Mouse (Mus musculus): Measurements from ENCODE around the gene St6galnac3.

DNA sequence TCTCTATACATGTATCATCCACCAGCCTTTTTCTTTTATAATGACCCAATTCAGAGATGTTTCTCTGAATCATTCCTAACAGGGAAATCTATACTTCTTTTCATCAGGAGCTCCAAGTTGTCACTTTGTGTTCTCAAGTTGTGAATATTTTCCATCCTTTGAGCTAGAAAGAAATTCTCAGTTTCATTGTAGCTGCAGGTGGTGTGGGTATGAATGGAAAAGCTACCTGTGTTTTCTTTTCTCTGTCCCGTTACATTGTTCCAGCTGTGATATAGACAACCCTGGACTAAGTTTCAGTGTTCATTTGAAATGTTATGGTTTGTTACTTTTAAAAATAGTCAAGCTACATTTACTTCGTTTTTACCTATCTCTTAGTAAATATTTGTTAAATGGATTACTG, 534.2 kb downstream of the St6galnac3 start:
- no peak for TF ChIP-seq POLR2A (IDR thresholded peaks at IDR 0.05; ENCODE audit: borderline replicate concordance, extremely low read depth, low read depth, low read length)
- no peak for TF ChIP-seq CTCF (IDR thresholded peaks at IDR 0.05; ENCODE audit: insufficient read depth, low read length)

All from lung, adult 2 months (tissue).